Mouse (Mus musculus): ENCODE measurements around the gene Bid. TPM values are rescaled to one million over a fixed set of nuclear protein-coding genes. Genes with fewer than 3 reads are reported as not detected.
"Not testable (repeated sequence)": the region's sequence is repeated elsewhere in the genome, so short reads cannot be mapped to it uniquely, and the experiment has no call there.

Gene Bid
- total RNA-seq, 4 experiments from 2014 or later: 0.81 to 1.7 (median 0.95) TPM

DNA sequence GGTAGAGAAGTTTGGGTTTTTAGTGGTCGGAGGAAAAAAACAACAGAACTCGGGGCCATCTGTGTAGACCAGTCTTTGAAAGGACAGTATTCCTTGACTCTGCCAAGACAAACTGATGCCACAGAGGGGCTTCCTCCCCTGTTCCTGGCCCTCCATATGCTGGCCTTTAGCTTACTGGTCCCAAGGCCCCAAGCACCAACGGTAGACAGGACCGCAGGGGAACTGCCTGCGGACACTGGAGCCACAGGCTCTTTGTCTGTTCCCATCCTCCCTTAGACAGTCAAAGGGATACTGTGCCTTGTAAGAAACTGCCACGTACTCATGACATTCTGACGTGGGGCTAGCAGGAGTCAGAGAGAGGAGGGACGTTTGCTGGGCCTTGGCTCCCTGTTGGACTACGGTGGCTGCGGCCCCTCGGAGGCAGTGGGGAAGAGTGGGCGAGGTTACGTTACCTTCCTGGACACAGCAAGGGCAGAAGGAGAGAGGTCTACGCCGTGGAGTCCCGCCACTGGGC is 20.5 kb upstream of the Bid start:
- DNase-seq (ENCODE audit: low spot score): no peak

DNA sequence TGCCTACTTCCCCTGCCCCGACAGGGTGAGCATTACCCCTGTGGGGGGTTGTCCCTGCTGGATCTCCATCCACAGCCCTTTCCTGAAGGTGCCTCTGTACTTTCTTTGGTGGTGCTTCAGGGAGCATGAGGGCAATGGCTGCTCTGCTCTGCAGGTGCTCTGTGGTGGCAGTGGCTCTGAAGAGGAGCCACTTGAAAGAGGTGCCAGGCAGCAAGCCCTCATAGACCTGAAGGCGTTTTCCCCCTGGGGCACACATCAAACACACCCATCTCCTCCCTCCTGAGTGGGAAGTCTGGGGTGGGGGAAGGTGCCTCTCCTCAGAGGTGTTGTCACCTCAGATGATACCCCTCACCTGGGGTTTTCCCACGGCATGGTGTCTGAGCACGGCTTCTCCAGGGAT is 17.5 kb upstream of the Bid start:
- no peak for DNase-seq (ENCODE audit: low spot score)

DNA sequence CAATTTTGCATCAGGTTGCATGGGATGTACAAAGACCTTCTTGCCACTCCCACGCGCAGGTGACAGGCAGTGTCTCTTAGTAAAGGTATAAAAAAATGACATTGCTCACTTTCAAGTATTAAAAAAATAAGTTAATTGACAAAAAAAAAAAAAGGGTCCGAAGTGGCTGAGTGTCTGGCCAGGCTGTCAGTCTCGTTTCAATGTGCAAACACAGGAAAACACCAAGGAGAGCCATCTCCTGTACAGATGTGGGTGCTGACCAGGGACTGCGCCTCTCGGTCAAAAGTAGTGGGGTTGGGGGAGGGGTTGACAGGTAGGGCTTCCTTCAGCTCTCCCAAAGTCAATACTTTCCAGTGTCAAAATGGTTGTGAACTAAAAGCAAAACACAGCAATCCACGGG is 17.0 kb upstream of the Bid start:
- no peak for DNase-seq (ENCODE audit: low spot score)

DNA sequence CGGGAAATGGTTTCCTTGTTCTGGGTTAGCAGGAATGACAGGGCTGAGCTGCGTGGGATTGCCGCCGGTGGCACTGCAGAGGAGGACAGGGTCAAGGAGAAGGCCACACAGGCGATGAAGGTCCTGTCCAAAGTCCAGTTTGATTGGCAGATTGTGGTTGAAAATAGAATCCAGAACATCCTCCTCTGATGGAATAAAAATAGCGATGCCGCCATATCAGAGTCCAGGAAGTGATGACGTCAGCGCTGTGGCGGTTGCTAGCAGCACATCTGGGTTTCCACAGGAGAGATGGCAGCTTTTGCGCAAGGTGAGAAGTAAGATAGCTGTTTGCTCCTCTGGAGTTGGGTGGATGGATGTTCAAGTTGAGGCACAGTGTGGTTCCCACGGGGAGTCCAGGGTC is 15.9 kb upstream of the Bid start:
- peak; percentile 51 for DNase-seq (ENCODE audit: low spot score)

DNA sequence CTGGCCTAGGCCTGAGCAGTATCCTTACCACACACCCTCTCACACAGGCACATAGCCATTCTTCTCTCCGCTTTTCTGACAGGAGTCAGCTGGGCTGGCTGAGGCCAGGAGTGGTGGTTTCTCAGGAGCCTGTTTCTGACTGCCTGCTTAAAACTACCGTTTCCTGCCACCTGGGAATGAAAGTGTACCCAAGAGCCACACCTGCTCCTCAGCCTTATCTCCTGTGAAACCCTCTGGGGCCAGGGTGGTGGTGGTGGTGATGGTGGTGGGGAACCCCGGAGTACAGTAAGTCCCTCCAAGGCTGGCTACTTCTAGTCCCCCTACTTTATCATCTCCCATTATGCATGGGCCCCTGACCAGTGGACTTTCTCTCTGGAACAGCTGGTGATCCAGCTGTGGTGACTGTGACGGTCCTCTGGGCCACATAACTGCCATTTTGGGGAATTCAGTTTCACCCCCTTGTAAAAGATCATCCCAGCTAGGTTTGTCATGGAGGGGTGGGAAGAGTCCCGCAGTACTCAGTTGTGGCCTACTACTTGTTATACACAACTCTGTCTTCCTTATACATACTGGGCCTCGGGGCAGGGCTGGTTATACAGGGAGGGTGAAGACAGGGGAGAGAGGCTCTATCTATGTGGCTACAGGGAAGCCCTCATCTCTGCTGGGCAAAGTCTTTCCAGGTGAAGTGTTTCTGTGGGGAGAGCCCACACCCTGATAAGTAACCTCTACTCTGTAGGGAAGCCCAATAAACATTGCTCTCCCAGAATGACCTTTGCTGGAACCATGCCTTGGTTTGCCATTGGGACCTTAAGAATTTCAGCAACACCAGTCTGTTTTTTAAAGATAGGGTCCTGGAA is 14.0 kb upstream of the Bid start:
- DNase-seq (ENCODE audit: low spot score): no peak

DNA sequence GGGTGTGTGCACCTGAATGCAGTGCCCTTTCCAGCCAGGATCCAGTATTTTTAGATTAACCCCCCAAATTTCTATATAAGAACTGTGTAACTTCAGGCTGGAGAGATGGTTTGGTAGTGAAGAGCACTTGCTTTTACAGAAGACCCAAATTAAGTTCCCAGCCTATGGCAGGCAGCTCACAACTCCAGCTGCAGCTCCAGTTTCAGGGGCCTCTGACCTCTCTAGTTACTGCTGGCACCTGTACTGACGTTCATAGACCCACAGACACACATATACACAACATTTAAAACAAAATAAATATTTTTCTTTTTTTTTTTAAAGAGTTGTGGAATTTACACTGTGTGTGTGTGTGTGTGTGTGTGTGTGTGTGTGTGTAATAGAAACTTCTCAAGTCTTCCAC is 12.8 kb upstream of the Bid start:
- no peak for DNase-seq (ENCODE audit: low spot score)

DNA sequence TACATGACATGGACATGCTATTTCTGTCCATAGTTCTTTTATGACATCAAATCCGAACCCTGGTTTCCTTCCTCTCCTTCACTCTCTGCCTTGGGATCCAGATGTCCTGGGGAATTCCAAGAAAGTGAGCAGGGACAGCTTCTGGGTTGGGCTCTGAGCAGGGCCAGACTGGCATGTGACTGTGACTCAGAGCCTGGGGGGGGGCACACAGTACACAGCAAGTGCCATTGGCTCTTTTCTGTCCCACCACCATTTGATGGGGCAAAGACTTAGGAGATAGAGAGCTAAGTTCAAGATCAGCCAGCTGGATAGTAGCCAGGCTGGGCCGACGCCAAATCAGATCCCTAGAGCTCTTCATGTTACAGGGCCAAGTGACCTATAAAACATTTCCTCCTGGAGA is 11.1 kb upstream of the Bid start:
- DNase-seq (ENCODE audit: low spot score): peak; percentile 43

DNA sequence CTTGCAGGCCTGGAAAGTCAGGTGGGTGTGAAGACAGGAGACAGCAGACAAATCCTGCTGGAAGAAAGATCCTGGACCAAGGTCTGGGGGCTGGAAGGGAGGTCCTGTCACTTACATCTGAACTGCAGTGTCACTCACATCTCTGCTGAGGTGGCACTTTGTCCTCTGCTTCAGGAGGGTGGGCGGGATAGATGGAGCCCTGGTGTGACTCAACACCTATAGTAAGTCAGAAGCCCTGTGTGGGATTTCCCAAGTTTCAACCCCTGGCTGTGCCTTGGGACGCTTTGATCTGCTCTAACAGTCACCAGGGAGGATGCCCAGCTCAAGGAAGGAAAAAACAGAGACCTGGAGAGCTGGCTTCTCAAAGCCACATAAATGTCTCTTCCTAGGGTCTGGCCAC is 10.2 kb upstream of the Bid start:
- no peak for DNase-seq (ENCODE audit: low spot score)

DNA sequence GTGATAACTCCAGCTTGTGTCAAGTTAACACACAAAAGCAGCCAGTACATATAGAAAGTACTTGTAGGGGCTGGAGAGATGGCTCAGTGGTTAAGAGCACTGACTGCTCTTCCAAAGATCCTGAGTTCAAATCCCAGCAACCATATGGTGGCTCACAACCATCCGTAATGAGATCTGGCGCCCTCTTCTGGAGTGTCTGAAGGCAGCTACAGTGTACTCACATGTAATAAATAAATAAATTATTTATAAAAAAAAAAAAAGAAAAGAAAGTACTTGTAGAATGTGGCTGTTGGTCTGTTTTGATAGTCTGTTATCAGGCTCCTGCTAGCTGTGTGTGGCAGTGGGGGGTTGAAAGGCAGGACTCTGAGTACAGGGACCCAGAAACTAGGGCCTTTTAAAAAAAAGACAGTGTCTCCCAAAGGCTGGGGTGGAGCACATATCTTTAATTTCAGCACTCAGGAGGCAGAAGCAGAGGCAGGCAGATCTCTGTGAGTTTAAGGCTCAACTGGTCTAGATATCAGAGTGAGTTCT is 8.2 kb upstream of the Bid start:
- DNase-seq (ENCODE audit: low spot score): not testable (repeated sequence)

DNA sequence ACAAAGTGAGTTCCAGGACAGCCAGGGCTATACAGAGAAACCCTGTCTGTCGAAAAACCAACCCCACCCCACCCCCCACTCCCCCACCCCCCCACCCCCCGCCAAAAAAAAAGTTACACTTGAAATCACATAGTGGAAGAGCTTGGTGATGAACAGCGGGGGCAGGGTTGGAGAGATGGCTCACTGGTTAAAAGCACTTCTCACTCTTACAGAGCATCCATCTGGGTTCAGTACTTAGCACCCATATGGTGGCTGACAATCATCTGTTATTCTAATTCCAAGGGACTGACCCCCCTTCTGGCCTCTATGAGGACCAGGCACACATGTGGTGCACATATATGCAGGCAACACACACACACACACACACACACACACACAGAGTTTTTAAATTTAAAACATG is 1.3 kb upstream of the Bid start:
- DNase-seq (ENCODE audit: low spot score): no peak

DNA sequence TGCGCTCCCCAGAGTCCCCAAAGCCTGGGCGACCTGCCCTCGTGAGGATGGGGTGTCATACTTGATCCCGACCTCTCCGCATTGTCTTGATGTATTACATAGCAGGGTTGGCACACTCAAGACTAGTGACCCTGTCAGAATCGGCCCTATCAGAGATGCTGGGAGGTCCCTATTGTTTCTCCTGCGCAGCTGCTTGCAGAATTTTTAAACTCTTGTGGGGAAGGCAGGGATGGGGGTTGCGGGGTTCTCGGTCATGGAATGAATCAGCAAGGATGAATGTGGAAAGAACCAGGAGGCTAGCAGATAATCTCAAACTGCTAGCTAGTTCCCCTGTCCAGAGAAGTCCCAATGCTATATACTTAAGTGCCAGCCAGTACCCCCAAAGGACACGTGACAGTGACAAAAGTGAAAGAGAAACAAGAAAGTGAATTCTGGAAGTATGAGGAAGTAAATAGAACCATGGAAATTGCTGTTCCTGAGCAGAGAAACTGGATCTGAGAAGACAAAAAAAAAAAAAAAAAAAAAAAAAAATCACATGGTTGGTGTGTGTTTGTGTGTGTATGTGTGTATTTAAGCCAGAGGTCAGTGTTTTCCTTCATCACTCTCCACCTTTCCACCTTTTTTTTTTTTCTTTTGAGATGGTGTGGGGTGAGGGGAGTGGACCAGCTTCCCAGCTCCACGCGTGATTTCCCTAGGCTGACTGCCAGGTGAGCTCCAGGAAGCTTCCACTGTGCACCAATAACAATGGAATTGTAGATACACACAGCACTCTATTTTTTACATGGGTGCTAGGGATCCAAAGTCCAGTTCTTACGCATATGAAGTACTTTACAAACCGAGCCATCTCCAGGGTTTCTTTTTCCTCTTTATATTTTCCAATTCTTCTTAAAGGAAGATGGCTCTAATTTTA is 574 bp upstream of the Bid start:
- peak; percentile 48 for DNase-seq (ENCODE audit: low spot score)

DNA sequence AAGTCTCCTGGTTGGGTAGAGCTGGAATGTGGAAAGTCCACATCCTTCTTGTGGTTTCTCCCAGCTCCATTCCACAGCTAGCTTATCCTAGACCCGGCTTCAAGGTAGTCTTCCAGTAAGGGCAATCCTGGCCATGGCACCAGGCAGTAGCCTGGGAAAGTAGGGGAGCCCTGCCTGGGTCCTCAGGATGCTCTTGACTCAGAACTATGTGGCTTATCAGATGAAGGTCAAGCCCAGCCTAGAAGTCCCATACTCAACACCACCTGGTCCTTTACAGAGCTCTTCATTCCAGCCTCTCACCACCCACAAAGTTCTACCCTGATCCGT is 1.0 kb downstream of the Bid start:
- no peak for DNase-seq (ENCODE audit: low spot score)

DNA sequence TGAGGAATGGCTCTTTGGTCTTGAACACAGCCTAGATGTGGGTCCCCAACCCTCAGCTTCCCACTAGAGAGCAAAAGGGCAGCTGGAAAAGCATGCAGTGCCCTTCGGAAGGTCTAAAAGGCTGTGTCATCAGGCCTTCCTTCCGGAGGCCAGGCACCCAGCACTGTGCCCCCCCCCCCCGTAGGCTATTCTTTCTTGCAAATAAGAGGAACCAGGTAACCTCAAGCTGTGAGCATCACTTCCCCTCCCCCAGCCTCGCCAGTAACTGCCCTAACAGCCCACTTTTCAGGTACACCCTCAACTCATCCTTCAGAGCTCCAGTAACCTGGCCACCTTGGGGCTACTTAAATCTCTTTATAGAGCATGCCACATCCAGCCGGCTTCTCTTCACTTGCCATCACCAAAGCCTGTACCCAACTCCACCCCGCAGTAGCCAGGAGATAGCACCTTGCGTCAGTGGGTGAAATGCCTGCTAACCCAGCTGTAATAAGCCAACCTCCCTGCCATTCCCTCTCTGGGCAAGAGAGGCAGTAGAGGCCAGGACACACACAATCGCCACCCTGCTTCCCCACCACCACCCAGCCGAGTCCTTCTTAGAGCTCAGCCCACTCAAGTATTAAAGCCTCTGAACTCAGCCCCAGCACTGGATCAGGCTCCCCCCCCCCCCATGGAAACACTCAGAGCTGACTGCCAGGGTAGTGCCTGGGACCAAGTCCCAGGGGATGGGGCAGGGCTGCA is 1.6 kb downstream of the Bid start:
- peak; percentile 18 for DNase-seq (ENCODE audit: low spot score)

DNA sequence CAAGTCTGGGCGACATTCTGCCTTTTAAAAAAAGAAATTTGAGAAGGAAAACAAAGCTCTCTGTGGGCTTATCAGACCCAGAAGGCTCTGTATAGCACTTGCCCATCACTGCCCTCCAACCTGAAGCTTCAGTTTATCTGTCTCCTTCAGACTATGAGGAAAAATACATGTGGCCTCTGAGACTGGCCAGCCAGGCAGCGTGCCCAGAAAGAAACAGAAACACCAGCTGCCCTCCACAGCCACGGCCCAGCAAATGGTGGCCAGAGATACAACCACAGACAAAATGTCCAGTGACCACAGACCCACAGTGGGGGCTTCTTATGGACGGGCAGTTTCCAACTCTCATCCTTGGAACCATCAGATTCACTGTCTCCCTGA is 2.1 kb downstream of the Bid start:
- DNase-seq (ENCODE audit: low spot score): no peak

DNA sequence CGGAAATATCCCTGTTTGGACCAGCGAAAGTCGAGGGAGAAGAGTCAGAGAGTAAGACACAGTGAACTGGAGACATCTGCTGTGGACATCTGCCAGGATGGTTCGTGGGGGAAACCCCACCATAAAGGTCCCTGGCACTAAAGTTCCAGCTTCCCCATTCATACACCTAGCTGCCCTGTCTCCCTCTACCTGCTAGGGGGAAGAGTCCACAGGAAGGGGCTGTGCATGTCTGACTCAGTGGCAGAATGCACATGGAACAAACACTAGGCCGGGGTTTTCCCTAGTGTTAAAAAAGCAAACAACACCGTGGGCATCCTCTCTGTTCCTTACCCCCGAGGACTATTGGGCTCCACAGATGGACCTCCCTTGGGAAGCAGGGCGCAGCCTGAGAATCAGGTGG is 2.9 kb downstream of the Bid start:
- DNase-seq (ENCODE audit: low spot score): no peak

DNA sequence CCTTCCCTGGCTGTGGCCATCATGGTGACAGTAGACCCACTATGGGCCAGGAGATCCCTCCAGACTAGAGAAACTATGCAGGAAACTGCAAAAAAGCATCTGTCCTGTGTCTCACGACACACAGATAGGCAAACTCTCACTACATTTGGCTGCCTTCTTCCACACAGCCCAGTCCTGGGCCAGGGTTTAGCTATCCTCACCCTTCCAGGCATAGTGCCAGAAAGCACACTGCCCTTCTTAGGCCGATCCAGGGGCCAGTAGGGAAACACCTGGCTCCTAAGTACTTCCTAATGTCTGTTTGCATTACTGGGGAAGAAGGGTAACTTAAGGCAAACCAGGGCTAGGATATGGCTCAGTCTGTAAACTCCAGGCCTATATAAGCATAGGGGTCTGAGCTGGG is 3.7 kb downstream of the Bid start:
- DNase-seq (ENCODE audit: low spot score): no peak

DNA sequence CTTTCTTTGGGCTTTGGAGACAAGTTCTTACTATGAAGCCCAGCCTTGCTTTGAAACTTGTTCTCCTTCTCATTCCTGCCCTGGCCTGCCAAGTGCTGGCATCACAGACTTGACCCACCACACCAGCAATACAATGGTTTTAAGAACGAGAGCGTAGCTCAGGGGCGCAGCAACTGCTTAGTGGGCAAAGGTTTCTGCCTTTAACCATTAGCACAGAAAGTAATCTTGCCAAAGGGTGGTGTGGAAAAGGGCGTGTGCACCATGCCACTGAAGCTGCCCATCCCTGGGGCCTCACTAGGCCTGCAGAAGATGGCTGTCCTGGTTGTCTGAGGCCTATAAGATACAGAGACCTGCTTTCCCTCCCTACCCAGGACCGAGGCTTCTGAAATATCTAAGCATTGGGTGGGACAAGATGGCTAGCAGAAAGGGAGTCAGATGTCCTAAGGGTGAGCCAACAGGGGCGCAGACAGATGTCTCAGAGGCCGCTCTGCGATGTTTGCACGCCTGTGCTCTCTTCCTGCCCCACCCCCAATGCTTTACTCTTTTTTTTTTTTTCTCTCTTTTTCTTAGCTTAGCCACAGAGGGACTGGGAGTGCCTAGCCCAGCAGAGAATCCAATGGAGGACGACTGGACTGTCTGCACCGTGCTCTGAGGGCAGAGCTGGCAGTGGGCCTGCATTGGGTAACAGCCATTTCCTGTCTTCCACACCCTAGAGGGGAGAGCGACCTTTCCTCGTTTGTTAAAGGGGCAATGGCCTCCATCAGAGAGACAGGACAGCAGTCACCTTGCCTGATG is 5.2 kb downstream of the Bid start:
- DNase-seq (ENCODE audit: low spot score): no peak

DNA sequence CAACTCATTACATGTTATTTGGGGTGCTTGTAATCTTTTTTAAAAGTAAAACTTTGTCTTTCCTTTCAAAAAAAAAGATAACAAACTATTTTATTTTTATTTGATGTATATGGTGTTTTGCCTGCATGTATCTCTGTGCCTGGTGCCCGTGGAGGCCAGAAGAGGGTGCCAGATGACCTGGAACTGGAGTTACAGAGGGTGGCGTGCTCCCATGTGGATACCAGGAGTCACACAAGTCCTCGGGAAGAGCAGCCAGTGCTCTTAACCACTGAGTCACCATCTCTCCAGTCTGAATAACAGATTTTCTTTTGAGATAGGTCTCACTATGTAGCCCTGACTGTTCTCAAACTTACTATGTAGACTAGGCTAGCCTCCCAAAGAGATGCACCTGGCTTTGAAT is 7.2 kb downstream of the Bid start:
- DNase-seq (ENCODE audit: low spot score): no peak

DNA sequence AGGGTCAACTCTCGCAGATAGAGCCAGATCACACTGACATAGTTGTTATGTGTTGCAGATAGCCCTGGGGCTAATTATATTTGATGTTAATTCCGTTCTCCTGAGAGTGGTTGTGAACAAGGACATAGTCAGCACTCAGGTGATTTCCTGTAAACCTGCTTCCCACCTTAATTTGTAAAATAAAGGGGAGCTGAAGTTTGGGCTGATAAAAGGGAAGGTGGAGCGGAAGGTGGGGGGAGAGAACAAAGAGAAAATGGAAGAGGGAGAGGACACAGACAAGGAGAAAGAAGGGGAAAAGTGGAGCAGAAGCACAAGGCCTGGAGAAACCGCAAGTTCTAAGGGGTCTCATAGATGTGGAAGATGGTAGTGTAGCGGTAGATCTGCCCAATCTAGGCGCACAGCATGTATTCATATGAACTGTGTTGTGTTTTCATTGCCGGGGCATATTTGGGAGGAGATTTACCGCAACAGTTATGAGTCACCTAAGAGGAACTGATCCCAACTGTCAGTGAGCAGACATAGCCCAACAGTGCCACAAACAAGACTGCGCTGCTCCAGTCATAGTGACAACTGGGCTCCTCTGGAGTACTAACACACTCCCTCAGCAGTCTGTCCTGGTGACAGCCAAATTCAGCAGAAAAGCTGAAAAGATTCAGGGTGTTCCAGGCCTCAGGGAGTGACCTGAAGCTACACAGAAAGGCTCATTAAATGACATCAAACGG is 8.6 kb downstream of the Bid start:
- not testable (repeated sequence) for DNase-seq (ENCODE audit: low spot score)

DNA sequence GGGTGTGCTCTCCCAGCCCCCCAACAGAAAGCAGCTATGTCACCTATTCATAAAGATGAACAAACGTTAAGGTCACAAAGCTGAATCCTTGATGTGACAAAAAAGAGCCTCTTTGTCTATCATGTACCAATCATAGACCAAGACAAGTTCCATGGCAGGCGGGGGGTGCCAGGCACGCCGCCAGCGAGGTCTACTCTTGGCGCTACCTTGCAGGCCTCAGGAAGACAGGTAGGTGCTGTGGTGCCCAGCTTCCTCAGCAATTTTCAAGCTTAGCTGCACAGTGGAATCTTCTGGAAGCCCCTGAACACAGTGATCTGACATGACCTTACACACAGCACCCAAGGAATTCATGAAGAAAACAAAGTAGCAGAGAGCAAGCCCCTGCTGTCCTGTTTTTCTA is 10.1 kb downstream of the Bid start:
- DNase-seq (ENCODE audit: low spot score): no peak
